Comparison of ENCODE assay signal across 10 mouse cellular contexts in genomic region chr10:80024229-80025043, GRCm38 (mm10). TPM values are rescaled to one million over a fixed set of nuclear protein-coding genes. Genes with fewer than 3 reads are reported as not detected.
DNase-seq lines count a peak whose midpoint lies in the region; ATAC-seq and TF ChIP-seq lines count a peak whose summit lies in the region.
"Had no signal": no experiment of that assay in that cellular context is flagged by ENCODE, and none has a peak within 500 bp of the region (broad histone marks: within the 10 kb centered on the region; RNA-seq: fewer than 3 reads in every experiment).

No protein-coding gene starts in this region.

- WGBS in hindbrain, embryonic 10.5 days, result 79% methylated on average over 15 of the region's 15 CpGs
- WGBS in hindbrain, embryonic 12.5 days, result 75% methylated on average over 15 of the region's 15 CpGs
- WGBS in spleen, adult 2 months, result 43% methylated on average over 15 of the region's 15 CpGs

- no peak for TF ChIP-seq CTCF in spleen, adult 2 months (IDR thresholded peaks at IDR 0.05; ENCODE audit: extremely low read depth, insufficient read depth, insufficient read length, insufficient replicate concordance)

- H3K9me3 ChIP-seq in hindbrain, embryonic 10.5 days, result no peaks in the 10 kb centered on the region
- H3K9me3 ChIP-seq in hindbrain, embryonic 12.5 days (replicated peaks), result 0 out of 2 replicates have a peak, but pooled peaks cover 5% of the 10 kb centered on the region
- H3K9me3 ChIP-seq: embryonic facial prominence, embryonic 12.5 days had no signal

- no peak for DNase-seq in hindbrain, embryonic 10.5 days (ENCODE audit: low spot score)
- DNase-seq in CD4-positive, CD25-positive, alpha-beta regulatory T cell, adult 2 months (ENCODE audit: low read depth, low spot score), result peak; percentile 89
- peak; percentile 74 to 79 for DNase-seq in spleen, adult 2 months (ENCODE audit: low read depth in 1 of 2, low spot score in 2 of 2)
- DNase-seq in adrenal gland, postnatal 10 days, result no peak
- DNase-seq in cerebellum, postnatal 10 days, result no peak
- no peak for DNase-seq in kidney, adult 9 months
- DNase-seq: layer of hippocampus, postnatal 36 days had no signal

- no peak for TF ChIP-seq POLR2A in spleen, adult 2 months (IDR thresholded peaks at IDR 0.05; ENCODE audit: low read depth, low read length)

- peak overlapping the region; percentile 13; the same call in 1 of the 2 replicates for H3K27ac ChIP-seq in hindbrain, embryonic 10.5 days
- no peak overlapping the region for H3K27ac ChIP-seq in hindbrain, embryonic 12.5 days
- peak overlapping the region; percentile 94 for H3K27ac ChIP-seq in spleen, adult 2 months (ENCODE audit: insufficient read depth, low read length)
- H3K27ac ChIP-seq: embryonic facial prominence, embryonic 12.5 days had no signal

- peaks cover 41% of the 10 kb centered on the region for H3K4me1 ChIP-seq in hindbrain, embryonic 10.5 days (replicated peaks)
- peaks cover 8% of the 10 kb centered on the region for H3K4me1 ChIP-seq in hindbrain, embryonic 12.5 days
- H3K4me1 ChIP-seq in spleen, adult 2 months (ENCODE audit: control insufficient read depth, insufficient read depth, insufficient read length), result peaks cover 51% of the 10 kb centered on the region; the same call in 1 of the 2 replicates

- H3K27me3 ChIP-seq in hindbrain, embryonic 10.5 days (ENCODE audit: insufficient read depth, poor library complexity, severe bottlenecking), result peaks cover 18% of the 10 kb centered on the region
- peaks cover 13% of the 10 kb centered on the region for H3K27me3 ChIP-seq in hindbrain, embryonic 12.5 days
- no peaks in the 10 kb centered on the region for H3K27me3 ChIP-seq in spleen, adult 2 months (ENCODE audit: control insufficient read depth, insufficient read depth, low read length)

- peak overlapping the region; percentile 14; the same call in 1 of the 2 replicates for H3K4me3 ChIP-seq in hindbrain, embryonic 10.5 days
- H3K4me3 ChIP-seq in hindbrain, embryonic 12.5 days, result no peak overlapping the region
- H3K4me3 ChIP-seq in spleen, adult 2 months (ENCODE audit: extremely low read depth, insufficient read depth, insufficient read length), result peak overlapping the region; percentile 44; the same call in 1 of the 2 replicates
- H3K4me3 ChIP-seq: embryonic facial prominence, embryonic 12.5 days had no signal

- H3K9ac ChIP-seq in hindbrain, embryonic 12.5 days, result no peak overlapping the region
- H3K9ac ChIP-seq: embryonic facial prominence, embryonic 12.5 days had no signal

- no peak for ATAC-seq in hindbrain, embryonic 12.5 days (ENCODE audit: low FRiP score)
- peak; percentile 92 for ATAC-seq in inflammation-experienced regulatory T-cells, adult 6 months

- no peak overlapping the region for H3K4me2 ChIP-seq in hindbrain, embryonic 12.5 days (replicated peaks)
- H3K4me2 ChIP-seq: embryonic facial prominence, embryonic 12.5 days had no signal

- peaks cover 11% of the 10 kb centered on the region; the same call in 1 of the 2 replicates for H3K36me3 ChIP-seq in hindbrain, embryonic 10.5 days
- no peaks in the 10 kb centered on the region for H3K36me3 ChIP-seq in hindbrain, embryonic 12.5 days
- peaks cover 82% of the 10 kb centered on the region for H3K36me3 ChIP-seq in spleen, adult 2 months (ENCODE audit: control insufficient read depth, insufficient read depth, low read length)
- H3K36me3 ChIP-seq: embryonic facial prominence, embryonic 12.5 days had no signal

RNA-seq across cellular contexts. Expression of gene Arhgap45, which starts 8.0 kb away (rescaled TPM):
- polyA plus RNA-seq in hindbrain, embryonic 10.5 days (2016; fragmentation: Nextera tagmentation; extraction: Ambion mirVana), result 8.4 and 9.0 TPM in 2 replicates
- polyA plus RNA-seq in hindbrain, embryonic 12.5 days (2016; fragmentation: Nextera tagmentation; extraction: Ambion mirVana), result 8.7 and 8.9 TPM in 2 replicates
- 100 to 1,000 TPM; 242 to 254 (median 251) TPM for polyA plus RNA-seq in inflammation-experienced regulatory T-cells, adult 6 months (2017; shearing (Covaris generic))
- polyA plus RNA-seq in spleen, adult 2 months (2012; rRNA removed), result 492 and 574 TPM in 2 replicates
- 10 to 100 TPM; 11.9 to 12.7 TPM for total RNA-seq in adrenal gland, postnatal 10 days (2021)

RNA-seq across cellular contexts. Expression of gene Polr2e, which starts 15.2 kb away (rescaled TPM):
- polyA plus RNA-seq in hindbrain, embryonic 10.5 days (2016; fragmentation: Nextera tagmentation; extraction: Ambion mirVana), result 261 and 268 TPM in 2 replicates
- polyA plus RNA-seq in hindbrain, embryonic 12.5 days (2016; fragmentation: Nextera tagmentation; extraction: Ambion mirVana), result 163 and 171 TPM in 2 replicates
- 100 to 1,000 TPM; 137 to 227 (median 211) TPM for polyA plus RNA-seq in inflammation-experienced regulatory T-cells, adult 6 months (2017; shearing (Covaris generic))
- 139 and 182 TPM in 2 replicates for polyA plus RNA-seq in spleen, adult 2 months (2012; rRNA removed)
- 100 to 1,000 TPM in 1 of 2 experiments, 10 to 100 TPM in 1; 96.5 to 102 TPM for total RNA-seq in adrenal gland, postnatal 10 days (2021)

RNA-seq across cellular contexts. Expression of gene Gpx4, which starts 22.5 kb away (rescaled TPM):
- polyA plus RNA-seq in hindbrain, embryonic 10.5 days (2016; fragmentation: Nextera tagmentation; extraction: Ambion mirVana), result 681 and 705 TPM in 2 replicates
- polyA plus RNA-seq in hindbrain, embryonic 12.5 days (2016; fragmentation: Nextera tagmentation; extraction: Ambion mirVana), result 449 and 484 TPM in 2 replicates
- 100 to 1,000 TPM; 346 to 445 (median 381) TPM for polyA plus RNA-seq in inflammation-experienced regulatory T-cells, adult 6 months (2017; shearing (Covaris generic))
- 238 and 259 TPM in 2 replicates for polyA plus RNA-seq in spleen, adult 2 months (2012; rRNA removed)
- total RNA-seq in adrenal gland, postnatal 10 days (2021), result 1,000 to 10,000 TPM; 1,132 to 1,146 TPM

RNA-seq across cellular contexts. Expression of gene Abca7, which starts 28.1 kb away (rescaled TPM):
- 4.4 and 6.0 TPM in 2 replicates for polyA plus RNA-seq in hindbrain, embryonic 10.5 days (2016; fragmentation: Nextera tagmentation; extraction: Ambion mirVana)
- polyA plus RNA-seq in hindbrain, embryonic 12.5 days (2016; fragmentation: Nextera tagmentation; extraction: Ambion mirVana), result 6.9 and 7.7 TPM in 2 replicates
- 10 to 100 TPM; 10.7 to 14.2 (median 13.3) TPM for polyA plus RNA-seq in inflammation-experienced regulatory T-cells, adult 6 months (2017; shearing (Covaris generic))
- 50.4 and 64.5 TPM in 2 replicates for polyA plus RNA-seq in spleen, adult 2 months (2012; rRNA removed)
- 10 to 100 TPM; 16.0 to 19.8 TPM for total RNA-seq in adrenal gland, postnatal 10 days (2021)

RNA-seq across cellular contexts. Expression of gene Cnn2, which starts 36.1 kb away (rescaled TPM):
- 201 and 223 TPM in 2 replicates for polyA plus RNA-seq in hindbrain, embryonic 10.5 days (2016; fragmentation: Nextera tagmentation; extraction: Ambion mirVana)
- polyA plus RNA-seq in hindbrain, embryonic 12.5 days (2016; fragmentation: Nextera tagmentation; extraction: Ambion mirVana), result 178 and 204 TPM in 2 replicates
- 100 to 1,000 TPM; 672 to 989 (median 979) TPM for polyA plus RNA-seq in inflammation-experienced regulatory T-cells, adult 6 months (2017; shearing (Covaris generic))
- 297 and 409 TPM in 2 replicates for polyA plus RNA-seq in spleen, adult 2 months (2012; rRNA removed)
- total RNA-seq in adrenal gland, postnatal 10 days (2021), result 10 to 100 TPM; 46.8 to 57.8 TPM

Comparison
In these comparisons a context has a peak if more than half of its experiments do, and no peak if none do; other contexts are left out.
1. DNase-seq: peak in CD4-positive, CD25-positive, alpha-beta regulatory T cell, adult 2 months (single experiment) and spleen, adult 2 months (2 of 2); none in hindbrain, embryonic 10.5 days (single experiment), adrenal gland, postnatal 10 days (single experiment), cerebellum, postnatal 10 days (0 of 2) and kidney, adult 9 months (single experiment).
2. RNA of gene Arhgap45, which starts 8.0 kb away (polyA plus RNA-seq): 492 to 574 TPM in spleen, adult 2 months and 242 to 254 TPM in inflammation-experienced regulatory T-cells, adult 6 months; 8.7 to 8.9 TPM in hindbrain, embryonic 12.5 days and 8.4 to 9.0 TPM in hindbrain, embryonic 10.5 days; every median in the first group is over 10 times any median in the second.